Mouse (Mus musculus): ENCODE results near the gene Tuft1. TPM values are rescaled to one million over a fixed set of nuclear protein-coding genes. Genes with fewer than 3 reads are reported as not detected.

The Tuft1 gene
- polyA plus RNA-seq, 1 experiment from 2014 or later = 5.6 TPM

GRCm38 (mm10) chr3:94591066-94591465, 67.6 kb downstream of the Tuft1 start:
- Histone ChIP-seq H3K27ac (replicated peaks; ENCODE audit: low read depth, low read length) (no peak overlapping the region), H3K27me3 (ENCODE audit: control insufficient read depth, insufficient read depth, low read length) (no peaks in the 10 kb centered on the region), H3K9ac (replicated peaks; ENCODE audit: low read length) (no peak overlapping the region), H3K36me3 (ENCODE audit: control insufficient read depth, insufficient read depth, low read length) (no peaks in the 10 kb centered on the region), H3K4me2 (ENCODE audit: low read length) (no peak overlapping the region), H3K9me3 (ENCODE audit: control insufficient read depth, low read length) (no peaks in the 10 kb centered on the region), H3K4me3 (replicated peaks; ENCODE audit: low read depth, low read length) (no peak overlapping the region), H3K4me1 (ENCODE audit: control insufficient read depth, insufficient read depth, low read length) (no peaks in the 10 kb centered on the region)
- DNase-seq (no peak), ATAC-seq (ENCODE audit: low FRiP score, low TSS enrichment) (no peak)
- WGBS = 84% methylated on average over 5 of the region's 5 CpGs

GRCm38 (mm10) chr3:94587962-94588361, 70.7 kb downstream of the Tuft1 start:
- no peaks in the 10 kb centered on the region for H3K27me3 ChIP-seq (ENCODE audit: control insufficient read depth, insufficient read depth, low read length)
- H3K4me3 ChIP-seq (replicated peaks; ENCODE audit: low read depth, low read length) = no peak overlapping the region
- no peaks in the 10 kb centered on the region for H3K36me3 ChIP-seq (ENCODE audit: control insufficient read depth, insufficient read depth, low read length)
- WGBS = 87% methylated on average over 5 of the region's 5 CpGs
- DNase-seq (no peak), ATAC-seq (ENCODE audit: low FRiP score, low TSS enrichment) (no peak)
- H3K9ac ChIP-seq (replicated peaks; ENCODE audit: low read length) = no peak overlapping the region
- H3K4me1 ChIP-seq (ENCODE audit: control insufficient read depth, insufficient read depth, low read length) = no peaks in the 10 kb centered on the region
- no peak overlapping the region for H3K27ac ChIP-seq (replicated peaks; ENCODE audit: low read depth, low read length)
- no peak overlapping the region for H3K4me2 ChIP-seq (ENCODE audit: low read length)
- no peaks in the 10 kb centered on the region for H3K9me3 ChIP-seq (ENCODE audit: control insufficient read depth, low read length)

GRCm38 (mm10) chr3:94582944-94583343, 75.7 kb downstream of the Tuft1 start:
- Histone ChIP-seq H3K27me3 (ENCODE audit: control insufficient read depth, insufficient read depth, low read length) (no peaks in the 10 kb centered on the region), H3K36me3 (ENCODE audit: control insufficient read depth, insufficient read depth, low read length) (no peaks in the 10 kb centered on the region), H3K27ac (replicated peaks; ENCODE audit: low read depth, low read length) (no peak overlapping the region), H3K9me3 (ENCODE audit: control insufficient read depth, low read length) (no peaks in the 10 kb centered on the region), H3K9ac (replicated peaks; ENCODE audit: low read length) (no peak overlapping the region), H3K4me2 (ENCODE audit: low read length) (no peak overlapping the region), H3K4me1 (ENCODE audit: control insufficient read depth, insufficient read depth, low read length) (peaks cover 25% of the 10 kb centered on the region), H3K4me3 (replicated peaks; ENCODE audit: low read depth, low read length) (no peak overlapping the region)
- WGBS = 71% methylated on average over 7 of the region's 7 CpGs
- ATAC-seq (ENCODE audit: low FRiP score, low TSS enrichment) (no peak), DNase-seq (no peak)

GRCm38 (mm10) chr3:94582456-94582891, 76.2 kb downstream of the Tuft1 start, which contains the start of gene Snx27:
Gene Snx27, minus strand, starts transcription at chr3:94582716.
- ATAC-seq (ENCODE audit: low FRiP score, low TSS enrichment) = peak; percentile 97
- Histone ChIP-seq H3K4me1 (ENCODE audit: control insufficient read depth, insufficient read depth, low read length) (peaks cover 25% of the 10 kb centered on the region), H3K9me3 (ENCODE audit: control insufficient read depth, low read length) (no peaks in the 10 kb centered on the region)

GRCm38 (mm10) chr3:94581793-94582455, 76.7 kb downstream of the Tuft1 start:
- under 1% methylated on average over 44 of the region's 48 CpGs for WGBS
- peak; percentile 80 for ATAC-seq (ENCODE audit: low FRiP score, low TSS enrichment)

More at GRCm38 (mm10) chr3:94582456-94582891, 76.2 kb downstream of the Tuft1 start, which contains the start of gene Snx27:
- Histone ChIP-seq H3K4me3 (replicated peaks; ENCODE audit: low read depth, low read length) (peak within 1 kb of the TSS; percentile 81), H3K4me2 (ENCODE audit: low read length) (peak within 1 kb of the TSS; percentile 85), H3K27ac (replicated peaks; ENCODE audit: low read depth, low read length) (peak within 1 kb of the TSS; percentile 86), H3K9ac (replicated peaks; ENCODE audit: low read length) (peak within 1 kb of the TSS; percentile 81), H3K36me3 (ENCODE audit: control insufficient read depth, insufficient read depth, low read length) (no peaks in the 10 kb centered on the region), H3K27me3 (ENCODE audit: control insufficient read depth, insufficient read depth, low read length) (no peaks in the 10 kb centered on the region)
- under 1% methylated on average over 42 of the region's 42 CpGs for WGBS
- DNase-seq = peak; percentile 98

GRCm38 (mm10) chr3:94581138-94581780, 77.4 kb downstream of the Tuft1 start:
- no peak for ATAC-seq (ENCODE audit: low FRiP score, low TSS enrichment)
- Histone ChIP-seq H3K27me3 (ENCODE audit: control insufficient read depth, insufficient read depth, low read length) (no peaks in the 10 kb centered on the region), H3K4me3 (replicated peaks; ENCODE audit: low read depth, low read length) (peak overlapping the region; percentile 81), H3K9ac (replicated peaks; ENCODE audit: low read length) (peak overlapping the region; percentile 81), H3K4me2 (ENCODE audit: low read length) (peak overlapping the region; percentile 85), H3K36me3 (ENCODE audit: control insufficient read depth, insufficient read depth, low read length) (no peaks in the 10 kb centered on the region), H3K27ac (replicated peaks; ENCODE audit: low read depth, low read length) (no peak overlapping the region; the same call in 1 of the 2 replicates), H3K9me3 (ENCODE audit: control insufficient read depth, low read length) (no peaks in the 10 kb centered on the region), H3K4me1 (ENCODE audit: control insufficient read depth, insufficient read depth, low read length) (peaks cover 25% of the 10 kb centered on the region)
- WGBS = 2% methylated on average over 16 of the region's 16 CpGs
- peak; percentile 44 for DNase-seq

More at GRCm38 (mm10) chr3:94581793-94582455, 76.7 kb downstream of the Tuft1 start:
- peaks cover 25% of the 10 kb centered on the region for H3K4me1 ChIP-seq (ENCODE audit: control insufficient read depth, insufficient read depth, low read length)
- peak overlapping the region; percentile 81 for H3K9ac ChIP-seq (replicated peaks; ENCODE audit: low read length)
- H3K9me3 ChIP-seq (ENCODE audit: control insufficient read depth, low read length) = no peaks in the 10 kb centered on the region
- H3K27ac ChIP-seq (replicated peaks; ENCODE audit: low read depth, low read length) = peak overlapping the region; percentile 86
- H3K4me3 ChIP-seq (replicated peaks; ENCODE audit: low read depth, low read length) = peak overlapping the region; percentile 81
- no peaks in the 10 kb centered on the region for H3K27me3 ChIP-seq (ENCODE audit: control insufficient read depth, insufficient read depth, low read length)
- peak; percentile 71 for DNase-seq
- H3K4me2 ChIP-seq (ENCODE audit: low read length) = peak overlapping the region; percentile 85
- no peaks in the 10 kb centered on the region for H3K36me3 ChIP-seq (ENCODE audit: control insufficient read depth, insufficient read depth, low read length)

GRCm38 (mm10) chr3:94574506-94574905, 84.2 kb downstream of the Tuft1 start:
- H3K36me3 ChIP-seq (ENCODE audit: control insufficient read depth, insufficient read depth, low read length) = 0 out of 2 replicates have a peak, but pooled peaks cover 4% of the 10 kb centered on the region
- no peak overlapping the region for H3K4me2 ChIP-seq (ENCODE audit: low read length)
- DNase-seq (no peak), ATAC-seq (ENCODE audit: low FRiP score, low TSS enrichment) (no peak)
- no peak overlapping the region for H3K9ac ChIP-seq (replicated peaks; ENCODE audit: low read length)
- no peaks in the 10 kb centered on the region for H3K27me3 ChIP-seq (ENCODE audit: control insufficient read depth, insufficient read depth, low read length)
- no peaks in the 10 kb centered on the region for H3K9me3 ChIP-seq (ENCODE audit: control insufficient read depth, low read length)
- peaks cover 11% of the 10 kb centered on the region for H3K4me1 ChIP-seq (ENCODE audit: control insufficient read depth, insufficient read depth, low read length)
- H3K27ac ChIP-seq (replicated peaks; ENCODE audit: low read depth, low read length) = no peak overlapping the region
- 92% methylated on average over 6 of the region's 6 CpGs for WGBS
- no peak overlapping the region for H3K4me3 ChIP-seq (replicated peaks; ENCODE audit: low read depth, low read length)

- Histone ChIP-seq H3K4me3 (replicated peaks; ENCODE audit: low read depth, low read length) (no peak overlapping the region), H3K4me2 (ENCODE audit: low read length) (no peak overlapping the region), H3K9ac (replicated peaks; ENCODE audit: low read length) (no peak overlapping the region), H3K27me3 (ENCODE audit: control insufficient read depth, insufficient read depth, low read length) (no peaks in the 10 kb centered on the region), H3K4me1 (ENCODE audit: control insufficient read depth, insufficient read depth, low read length) (no peaks in the 10 kb centered on the region), H3K9me3 (ENCODE audit: control insufficient read depth, low read length) (no peaks in the 10 kb centered on the region), H3K27ac (replicated peaks; ENCODE audit: low read depth, low read length) (no peak overlapping the region), H3K36me3 (ENCODE audit: control insufficient read depth, insufficient read depth, low read length) (no peaks in the 10 kb centered on the region)
- 67% methylated on average over 2 of the region's 2 CpGs for WGBS
- ATAC-seq (ENCODE audit: low FRiP score, low TSS enrichment) (no peak), DNase-seq (no peak)
Measured at GRCm38 (mm10) chr3:94567242-94567641, 91.4 kb downstream of the Tuft1 start.
